Mouse (Mus musculus) bone marrow macrophage, adult 2 months (primary cell): ENCODE results near the gene Fndc3b.

Source experiments
- CTCF ChIP-seq: IDR thresholded peaks from 2 replicates; pipeline ENCODE4 v1.5.1; 2012; ENCODE audit warnings: low read depth, mild to moderate bottlenecking, low read length, moderate library complexity
- POLR2A ChIP-seq: IDR thresholded peaks from 2 replicates; pipeline ENCODE4 v1.6.1; 2012; ENCODE audit warnings: mild to moderate bottlenecking, low read depth, low read length, borderline replicate concordance

GRCm38 (mm10) chr3:27605081-27605480 is 106.0 kb downstream of the Fndc3b start:
- TF ChIP-seq POLR2A (no peak), CTCF (no peak)
